Mouse (Mus musculus): ENCODE measurements around the gene Tenm3. TPM values are rescaled to one million over a fixed set of nuclear protein-coding genes. Genes with fewer than 3 reads are reported as not detected.
"Not testable (repeated sequence)": the region's sequence is repeated elsewhere in the genome, so short reads cannot be mapped to it uniquely, and the experiment has no call there.

Tenm3 gene
- total RNA-seq, 2 experiments from 2014 or later = 61.8 to 76.5 TPM

- no peak for TF ChIP-seq CTCF (IDR thresholded peaks at IDR 0.05)
- no peak for DNase-seq (ENCODE audit: extremely low spot score in 1 of 2, low spot score in 2 of 2)
- Histone ChIP-seq H3K4me3 (no peak overlapping the region), H3K27ac (no peak overlapping the region)
- intact Hi-C loops (cut with DNase I) = no loop called here
Measured at GRCm38 (mm10) chr8:48183758-48184157, 660.0 kb downstream of the Tenm3 start.

GRCm38 (mm10) chr8:48181000-48181399 lies 662.8 kb downstream of the Tenm3 start:
- no peak overlapping the region for H3K27ac ChIP-seq
- DNase-seq (ENCODE audit: extremely low spot score in 1 of 2, low spot score in 2 of 2) = no peak
- intact Hi-C loops (cut with DNase I) = no loop called here
- no peak overlapping the region for H3K4me3 ChIP-seq
- no peak for TF ChIP-seq CTCF (IDR thresholded peaks at IDR 0.05)

GRCm38 (mm10) chr8:48180146-48180545 lies 663.6 kb downstream of the Tenm3 start:
- intact Hi-C loops (cut with DNase I); H3K4me3 ChIP-seq: not testable (repeated sequence)

GRCm38 (mm10) chr8:48178993-48179392 lies 664.8 kb downstream of the Tenm3 start:
- intact Hi-C loops (cut with DNase I) = no loop called here
- DNase-seq (ENCODE audit: extremely low spot score in 1 of 2, low spot score in 2 of 2) = no peak
- Histone ChIP-seq H3K27ac (no peak overlapping the region), H3K4me3 (no peak overlapping the region)
- no peak for TF ChIP-seq CTCF (IDR thresholded peaks at IDR 0.05)

More at GRCm38 (mm10) chr8:48180146-48180545, 663.6 kb downstream of the Tenm3 start:
- H3K27ac ChIP-seq; DNase-seq (ENCODE audit: extremely low spot score in 1 of 2, low spot score in 2 of 2): not testable (repeated sequence)

GRCm38 (mm10) chr8:48177876-48178275 lies 665.9 kb downstream of the Tenm3 start:
- Histone ChIP-seq H3K27ac (no peak overlapping the region), H3K4me3 (no peak overlapping the region)
- intact Hi-C loops (cut with DNase I) = no loop called here
- no peak for DNase-seq (ENCODE audit: extremely low spot score in 1 of 2, low spot score in 2 of 2)
- TF ChIP-seq CTCF (IDR thresholded peaks at IDR 0.05) = no peak

Data from left cerebral cortex, adult 2 months (tissue).